In the genomic region with DNA sequence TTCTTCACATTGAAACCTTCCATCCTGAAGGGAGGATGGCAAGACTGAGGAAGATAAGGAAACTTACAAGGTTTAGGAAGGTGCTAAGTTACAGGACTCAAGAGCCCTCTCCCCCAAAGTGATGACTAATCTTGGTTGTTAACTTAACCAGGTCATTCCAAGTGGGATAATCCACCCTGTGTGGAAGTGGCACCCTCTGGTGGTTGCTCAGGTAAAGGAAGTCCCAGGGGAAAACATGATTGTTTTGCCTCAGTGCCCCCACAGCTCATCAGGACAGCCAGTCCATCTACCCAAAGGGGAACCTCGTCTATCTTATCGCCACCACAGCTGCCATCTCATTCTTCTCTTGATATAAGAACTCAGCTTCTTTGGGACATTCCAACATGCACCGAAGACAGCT, we compare ENCODE assay signal across 28 mouse cellular contexts.
DNase-seq lines count a peak whose midpoint lies in the region; ATAC-seq and TF ChIP-seq lines count a peak whose summit lies in the region.
"Had no signal": no experiment of that assay in that cellular context is flagged by ENCODE, and none has a peak within 500 bp of the region (broad histone marks: within the 10 kb centered on the region; RNA-seq: fewer than 3 reads in every experiment).

No protein-coding gene starts in this region.

- no peaks in the 10 kb centered on the region for H3K4me1 ChIP-seq in intestine, postnatal 0 days (replicated peaks; ENCODE audit: control insufficient read depth, insufficient read depth, low read length)
- no peaks in the 10 kb centered on the region for H3K4me1 ChIP-seq in intestine, embryonic 16.5 days (ENCODE audit: control insufficient read depth, insufficient read depth, low read length)
- no peaks in the 10 kb centered on the region for H3K4me1 ChIP-seq in midbrain, postnatal 0 days (ENCODE audit: insufficient read depth, low read length)
- no peaks in the 10 kb centered on the region for H3K4me1 ChIP-seq in midbrain, embryonic 13.5 days (replicated peaks)
- no peaks in the 10 kb centered on the region for H3K4me1 ChIP-seq in stomach, postnatal 0 days (replicated peaks; ENCODE audit: control insufficient read depth, insufficient read depth)
- H3K4me1 ChIP-seq in limb, embryonic 10.5 days = peaks cover 6% of the 10 kb centered on the region
- H3K4me1 ChIP-seq: embryonic facial prominence, embryonic 15.5 days; heart, embryonic 13.5 days; limb, embryonic 12.5 days; liver, embryonic 15.5 days; midbrain, embryonic 15.5 days; neural tube, embryonic 13.5 days had no signal

- no peak for TF ChIP-seq EP300 in stomach, postnatal 0 days (optimal IDR thresholded peaks at IDR 0.05)

- no peak for ATAC-seq in intestine, postnatal 0 days
- no peak for ATAC-seq in intestine, embryonic 16.5 days
- ATAC-seq in midbrain, postnatal 0 days (ENCODE audit: low FRiP score) = no peak
- no peak for ATAC-seq in midbrain, embryonic 13.5 days
- ATAC-seq in stomach, postnatal 0 days (ENCODE audit: low FRiP score, low TSS enrichment) = no peak
- ATAC-seq: forebrain, embryonic 14.5 days; hindbrain, postnatal 0 days; midbrain, embryonic 15.5 days had no signal

- H3K27ac ChIP-seq in intestine, postnatal 0 days (ENCODE audit: low read depth, low read length) = no peak overlapping the region
- H3K27ac ChIP-seq in intestine, embryonic 16.5 days (ENCODE audit: low read length) = no peak overlapping the region
- H3K27ac ChIP-seq in left cerebral cortex, adult 2 months = no peak overlapping the region
- no peak overlapping the region for H3K27ac ChIP-seq in midbrain, postnatal 0 days (ENCODE audit: low read depth, low read length)
- H3K27ac ChIP-seq in midbrain, embryonic 13.5 days = no peak overlapping the region
- no peak overlapping the region for H3K27ac ChIP-seq in stomach, postnatal 0 days (replicated peaks)
- no peak overlapping the region for H3K27ac ChIP-seq in limb, embryonic 10.5 days
- H3K27ac ChIP-seq: embryonic facial prominence, embryonic 15.5 days; heart, embryonic 13.5 days; hindbrain, postnatal 0 days; limb, embryonic 12.5 days; liver, embryonic 15.5 days; midbrain, embryonic 15.5 days; neural tube, embryonic 13.5 days had no signal

- no peak overlapping the region for H3K9ac ChIP-seq in intestine, postnatal 0 days (ENCODE audit: low read depth, low read length)
- H3K9ac ChIP-seq in intestine, embryonic 16.5 days (ENCODE audit: low read depth, low read length) = no peak overlapping the region
- no peak overlapping the region for H3K9ac ChIP-seq in midbrain, postnatal 0 days (replicated peaks; ENCODE audit: low read length, poor library complexity, severe bottlenecking)
- H3K9ac ChIP-seq in midbrain, embryonic 13.5 days (replicated peaks) = no peak overlapping the region
- H3K9ac ChIP-seq in stomach, postnatal 0 days (ENCODE audit: low read length) = no peak overlapping the region
- H3K9ac ChIP-seq: embryonic facial prominence, embryonic 15.5 days; heart, embryonic 13.5 days; limb, embryonic 12.5 days; liver, embryonic 15.5 days; midbrain, embryonic 15.5 days; neural tube, embryonic 13.5 days had no signal

- no peaks in the 10 kb centered on the region for H3K36me3 ChIP-seq in intestine, postnatal 0 days (ENCODE audit: control insufficient read depth, insufficient read depth)
- no peaks in the 10 kb centered on the region for H3K36me3 ChIP-seq in intestine, embryonic 16.5 days (ENCODE audit: control insufficient read depth, insufficient read depth, low read length)
- no peaks in the 10 kb centered on the region for H3K36me3 ChIP-seq in midbrain, postnatal 0 days (ENCODE audit: insufficient read depth, low read length)
- H3K36me3 ChIP-seq in midbrain, embryonic 13.5 days = no peaks in the 10 kb centered on the region
- H3K36me3 ChIP-seq in stomach, postnatal 0 days (ENCODE audit: control insufficient read depth, insufficient read depth, low read length) = no peaks in the 10 kb centered on the region
- no peaks in the 10 kb centered on the region for H3K36me3 ChIP-seq in limb, embryonic 10.5 days
- H3K36me3 ChIP-seq: embryonic facial prominence, embryonic 15.5 days; heart, embryonic 13.5 days; limb, embryonic 12.5 days; liver, embryonic 15.5 days; midbrain, embryonic 15.5 days; neural tube, embryonic 13.5 days had no signal

- H3K27me3 ChIP-seq in intestine, postnatal 0 days (replicated peaks; ENCODE audit: control insufficient read depth, insufficient read depth, low read length) = no peaks in the 10 kb centered on the region
- no peaks in the 10 kb centered on the region for H3K27me3 ChIP-seq in intestine, embryonic 16.5 days (replicated peaks; ENCODE audit: control insufficient read depth, insufficient read depth, low read length)
- H3K27me3 ChIP-seq in midbrain, postnatal 0 days (ENCODE audit: insufficient read depth, low read length) = no peaks in the 10 kb centered on the region
- no peaks in the 10 kb centered on the region for H3K27me3 ChIP-seq in midbrain, embryonic 13.5 days
- H3K27me3 ChIP-seq in stomach, postnatal 0 days (ENCODE audit: control insufficient read depth, insufficient read depth, low read length) = no peaks in the 10 kb centered on the region
- no peaks in the 10 kb centered on the region for H3K27me3 ChIP-seq in limb, embryonic 10.5 days (ENCODE audit: low read depth, poor library complexity, severe bottlenecking)
- H3K27me3 ChIP-seq: embryonic facial prominence, embryonic 15.5 days; limb, embryonic 12.5 days; midbrain, embryonic 15.5 days; neural tube, embryonic 13.5 days had no signal

- DNase-seq in left cerebral cortex, adult 2 months (ENCODE audit: extremely low spot score in 1 of 2, low spot score in 2 of 2) = no peak
- DNase-seq in left cerebral cortex, postnatal 36 days (ENCODE audit: low spot score in 2 of 2) = no peak
- no peak for DNase-seq in midbrain, postnatal 0 days (ENCODE audit: low spot score)
- no peak for DNase-seq in stomach, postnatal 0 days (ENCODE audit: low spot score)
- DNase-seq in limb, embryonic 10.5 days (ENCODE audit: low spot score) = no peak
- DNase-seq: adrenal gland, postnatal 25 days; cerebellum, adult 9-10 months; gastrocnemius, postnatal 10 days; heart, adult 11 months; heart, postnatal 14 days; kidney, adult 18-20 months; lung, postnatal 4 days; retina, postnatal 1 day; right cerebral cortex, postnatal 25 days; spleen, adult 18-20 months; thymus, postnatal 25 days had no signal

- peak; percentile 42; the same call in 1 of the 2 replicates for TF ChIP-seq CTCF in intestine, postnatal 0 days (IDR thresholded peaks at IDR 0.05; ENCODE audit: low read depth)
- TF ChIP-seq CTCF in left cerebral cortex, adult 2 months (IDR thresholded peaks at IDR 0.05) = peak; percentile 13; the same call in 1 of the 2 replicates
- TF ChIP-seq CTCF in midbrain, postnatal 0 days (IDR thresholded peaks at IDR 0.05) = 0 out of 2 replicates have a peak, but pooled peaks have one; percentile 9
- TF ChIP-seq CTCF in stomach, postnatal 0 days (IDR thresholded peaks at IDR 0.05; ENCODE audit: low read depth) = peak; percentile 46

- 92% methylated on average over 3 of the region's 3 CpGs for WGBS in intestine, postnatal 0 days
- WGBS in intestine, embryonic 16.5 days = 88% methylated on average over 3 of the region's 3 CpGs
- 96% methylated on average over 3 of the region's 3 CpGs for WGBS in midbrain, postnatal 0 days
- WGBS in midbrain, embryonic 13.5 days = 94% methylated on average over 3 of the region's 3 CpGs
- WGBS in stomach, postnatal 0 days = 86% methylated on average over 3 of the region's 3 CpGs
- 95% methylated on average over 3 of the region's 3 CpGs for WGBS in limb, embryonic 10.5 days

- intact Hi-C loops in left cerebral cortex, adult 2 months (cut with DNase I) = no loop called here
- intact Hi-C loops in left cerebral cortex, postnatal 36 days (cut with DNase I) = no loop called here

- H3K9me3 ChIP-seq in intestine, postnatal 0 days (ENCODE audit: control insufficient read depth) = no peaks in the 10 kb centered on the region
- H3K9me3 ChIP-seq in intestine, embryonic 16.5 days (ENCODE audit: control insufficient read depth, low read length) = no peaks in the 10 kb centered on the region
- H3K9me3 ChIP-seq in midbrain, postnatal 0 days (ENCODE audit: low read length) = 0 out of 2 replicates have a peak, but pooled peaks cover 2% of the 10 kb centered on the region
- H3K9me3 ChIP-seq in midbrain, embryonic 13.5 days = 0 out of 2 replicates have a peak, but pooled peaks cover 3% of the 10 kb centered on the region
- H3K9me3 ChIP-seq in stomach, postnatal 0 days (ENCODE audit: control insufficient read depth, low read length) = no peaks in the 10 kb centered on the region
- H3K9me3 ChIP-seq in limb, embryonic 10.5 days (replicated peaks) = no peaks in the 10 kb centered on the region
- H3K9me3 ChIP-seq: embryonic facial prominence, embryonic 15.5 days; limb, embryonic 12.5 days; liver, embryonic 15.5 days; midbrain, embryonic 15.5 days; neural tube, embryonic 13.5 days had no signal

- H3K4me3 ChIP-seq in intestine, postnatal 0 days (ENCODE audit: low read depth, low read length) = no peak overlapping the region
- H3K4me3 ChIP-seq in intestine, embryonic 16.5 days (ENCODE audit: low read length) = no peak overlapping the region
- H3K4me3 ChIP-seq in left cerebral cortex, adult 2 months = no peak overlapping the region
- H3K4me3 ChIP-seq in midbrain, postnatal 0 days (ENCODE audit: low read depth, low read length) = no peak overlapping the region
- H3K4me3 ChIP-seq in midbrain, embryonic 13.5 days (replicated peaks) = no peak overlapping the region
- H3K4me3 ChIP-seq in stomach, postnatal 0 days (ENCODE audit: low read depth, low read length) = no peak overlapping the region
- no peak overlapping the region for H3K4me3 ChIP-seq in limb, embryonic 10.5 days
- H3K4me3 ChIP-seq: embryonic facial prominence, embryonic 15.5 days; heart, embryonic 13.5 days; limb, embryonic 12.5 days; liver, embryonic 15.5 days; midbrain, embryonic 15.5 days; myocyte; neural tube, embryonic 13.5 days had no signal

- no peak overlapping the region for H3K4me2 ChIP-seq in intestine, postnatal 0 days (replicated peaks; ENCODE audit: low read depth)
- no peak overlapping the region for H3K4me2 ChIP-seq in intestine, embryonic 16.5 days (ENCODE audit: low read depth, low read length)
- H3K4me2 ChIP-seq in midbrain, postnatal 0 days (ENCODE audit: low read depth, low read length, poor library complexity, severe bottlenecking) = no peak overlapping the region
- no peak overlapping the region for H3K4me2 ChIP-seq in midbrain, embryonic 13.5 days (replicated peaks)
- H3K4me2 ChIP-seq in stomach, postnatal 0 days (replicated peaks; ENCODE audit: low read depth) = no peak overlapping the region
- H3K4me2 ChIP-seq: embryonic facial prominence, embryonic 15.5 days; heart, embryonic 13.5 days; limb, embryonic 12.5 days; liver, embryonic 15.5 days; midbrain, embryonic 15.5 days; neural tube, embryonic 13.5 days had no signal
